Mouse (Mus musculus) left cerebral cortex, adult 2 months (tissue): ENCODE measurements at regions not wholly inside any gene's neighbourhood (a gene's known extent, or its start where the extent isn't known, plus 50 kb on each side); places are given as distances from the start of the nearest gene placed in this dataset.

ENCODE experiments used
- DNase-seq, 2 experiments: peaks; one replicate each; pipeline ENCODE4 v3.0.0; 2021 to 2022; ENCODE audit warnings: low spot score in 2 of 2, mixed read lengths in 1 of 2; ENCODE audit errors: extremely low spot score in 1 of 2
- H3K27ac ChIP-seq: fragments of 200-600 bp; 2 replicates; pipeline ENCODE4 v1.8.1; 2022
- H3K4me3 ChIP-seq: fragments of 200-600 bp; 2 replicates; pipeline ENCODE4 v1.8.1; 2022
- CTCF ChIP-seq: fragments of 200-600 bp; IDR thresholded peaks from 2 replicates; pipeline ENCODE4 v1.8.1; 2022; ENCODE audit warnings: antibody characterized with exemption, mild to moderate bottlenecking, moderate library complexity
- intact Hi-C: fragments of 180-260 bp; cut with DNase I; formaldehyde crosslinking; loops from one replicate; pipeline ENCODE4 v1.15.1; 2025

DNA sequence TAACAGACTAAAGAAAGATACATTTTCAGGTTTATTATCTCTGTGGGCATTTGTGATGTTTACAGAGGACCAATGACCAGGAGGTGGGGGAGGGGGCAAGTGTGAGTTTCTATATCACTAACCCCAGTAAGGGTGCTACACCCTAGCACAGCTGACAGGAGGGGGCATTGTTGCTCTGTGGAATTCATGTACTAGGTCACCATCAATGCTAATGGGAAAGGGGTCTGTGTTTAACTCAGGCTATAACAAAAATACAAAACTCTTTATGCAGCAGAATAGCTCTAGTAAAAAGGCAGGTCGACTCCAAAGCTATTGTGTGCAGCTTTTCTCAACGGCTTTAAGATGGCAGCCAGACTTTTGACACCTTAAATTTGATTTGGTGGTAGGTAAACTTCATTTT is 181.1 kb upstream of the Lrig3 start:
- no peak overlapping the region for H3K4me3 ChIP-seq
- no peak overlapping the region for H3K27ac ChIP-seq
- intact Hi-C loops, result loop anchor here (5.0 kb wide), 4 partner anchors 212 to 1082 kb away; no protein-coding TSS in a partner anchor
- TF ChIP-seq CTCF, result peak; percentile 32
- DNase-seq, result no peak

DNA sequence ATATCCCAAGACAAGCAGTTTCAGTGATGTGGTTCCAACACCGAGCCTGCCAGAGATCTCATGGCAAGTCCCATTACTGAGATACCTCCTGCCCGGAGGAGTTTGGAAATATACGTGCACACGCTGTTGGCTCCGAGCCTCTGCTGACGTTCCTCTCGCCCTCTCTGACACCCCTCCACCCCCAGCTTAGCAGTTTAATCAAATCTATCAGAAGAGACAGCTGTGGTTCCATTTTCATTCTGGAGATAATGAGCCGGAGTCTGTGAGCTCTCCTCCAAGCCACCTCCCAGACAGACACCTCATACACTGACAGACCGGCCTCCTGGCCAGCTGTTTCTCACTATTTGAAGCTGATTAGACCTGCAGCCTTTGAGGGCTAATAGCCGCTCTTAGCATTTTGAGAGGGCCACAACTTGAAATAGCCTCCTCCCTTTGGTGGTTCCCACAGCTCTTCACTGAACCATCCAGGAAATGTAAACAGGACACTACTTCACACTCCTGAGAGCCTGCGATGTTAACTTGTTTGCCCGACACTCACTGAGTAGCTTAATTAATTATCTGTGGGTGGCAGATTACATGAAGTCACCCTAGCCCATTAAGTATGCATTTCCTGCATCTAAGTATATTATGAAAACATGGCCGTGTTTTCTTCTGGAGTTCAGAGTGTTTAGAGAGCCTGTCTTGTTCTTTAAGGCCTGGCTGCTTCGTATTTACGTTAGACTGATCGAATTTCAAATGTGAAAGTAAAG is 180.3 kb upstream of the Lrig3 start:
- no peak for DNase-seq
- intact Hi-C loops, result loop anchor here (5.0 kb wide), 4 partner anchors 212 to 1082 kb away; no protein-coding TSS in a partner anchor
- no peak for TF ChIP-seq CTCF
- H3K27ac ChIP-seq, result no peak overlapping the region
- no peak overlapping the region for H3K4me3 ChIP-seq

DNA sequence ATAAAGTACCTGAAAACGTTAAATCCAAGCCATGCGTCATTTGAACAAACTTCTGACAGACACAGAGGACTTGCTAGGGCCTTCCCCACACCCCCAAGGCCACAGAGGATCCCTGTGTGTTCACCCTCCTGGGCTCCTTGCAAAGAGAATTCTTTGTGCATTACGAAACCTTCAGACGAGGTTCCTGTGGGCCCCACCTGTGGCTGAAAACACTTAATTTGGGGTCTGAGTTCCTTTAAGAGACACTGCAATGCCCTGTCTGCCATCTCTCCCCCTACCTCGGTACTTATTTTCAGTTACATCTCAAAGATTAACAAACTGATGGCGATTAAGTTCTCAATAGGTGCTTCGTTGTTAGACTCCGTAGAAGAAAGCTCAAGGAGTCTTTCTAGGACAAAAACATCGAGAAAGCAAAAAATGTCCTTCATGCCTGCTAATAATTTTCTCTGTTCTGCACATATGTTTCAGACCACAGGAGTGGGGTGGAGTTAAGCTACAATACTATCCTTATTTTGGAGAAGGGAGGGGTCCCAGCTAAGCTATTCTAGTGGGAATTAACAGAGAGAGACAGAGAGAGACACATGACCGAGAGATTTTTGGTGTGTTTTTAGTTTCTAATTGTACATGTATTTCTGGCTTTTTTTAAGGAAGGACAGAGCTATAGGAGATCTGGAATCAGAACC is 179.6 kb upstream of the Lrig3 start:
- H3K27ac ChIP-seq, result no peak overlapping the region
- no peak for DNase-seq
- peak overlapping the region; percentile 33 for H3K4me3 ChIP-seq
- TF ChIP-seq CTCF, result no peak
- intact Hi-C loops, result loop anchor here (5.0 kb wide), 4 partner anchors 211 to 1081 kb away; no protein-coding TSS in a partner anchor

DNA sequence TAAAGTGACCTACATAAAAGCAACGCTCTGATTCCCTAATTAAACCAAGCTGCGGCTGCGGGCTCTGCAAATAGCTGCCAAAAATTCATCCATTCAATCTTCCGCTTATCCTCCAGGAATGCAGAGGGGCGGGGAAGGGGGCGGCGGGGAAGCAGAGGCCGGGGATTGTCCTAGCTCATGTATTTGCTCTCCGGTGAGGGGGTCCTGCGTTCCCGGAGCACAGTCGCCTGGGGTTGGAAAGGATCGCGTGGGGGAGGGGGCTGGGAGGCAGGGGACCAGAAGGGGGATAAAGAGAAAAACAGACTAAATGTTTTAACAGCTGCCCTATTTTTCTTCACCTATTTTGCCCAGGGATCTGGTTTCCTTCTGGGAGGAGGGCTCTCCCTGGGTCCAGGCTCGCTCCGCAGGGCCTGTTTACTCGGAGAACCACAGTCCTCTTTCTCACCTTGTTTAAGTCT is 179.1 kb upstream of the Lrig3 start:
- TF ChIP-seq CTCF, result no peak
- Histone ChIP-seq H3K4me3 (peak overlapping the region; percentile 33), H3K27ac (no peak overlapping the region)
- intact Hi-C loops, result loop anchor here (5.0 kb wide), 4 partner anchors 210 to 1080 kb away; no protein-coding TSS in a partner anchor
- DNase-seq, result no peak

DNA sequence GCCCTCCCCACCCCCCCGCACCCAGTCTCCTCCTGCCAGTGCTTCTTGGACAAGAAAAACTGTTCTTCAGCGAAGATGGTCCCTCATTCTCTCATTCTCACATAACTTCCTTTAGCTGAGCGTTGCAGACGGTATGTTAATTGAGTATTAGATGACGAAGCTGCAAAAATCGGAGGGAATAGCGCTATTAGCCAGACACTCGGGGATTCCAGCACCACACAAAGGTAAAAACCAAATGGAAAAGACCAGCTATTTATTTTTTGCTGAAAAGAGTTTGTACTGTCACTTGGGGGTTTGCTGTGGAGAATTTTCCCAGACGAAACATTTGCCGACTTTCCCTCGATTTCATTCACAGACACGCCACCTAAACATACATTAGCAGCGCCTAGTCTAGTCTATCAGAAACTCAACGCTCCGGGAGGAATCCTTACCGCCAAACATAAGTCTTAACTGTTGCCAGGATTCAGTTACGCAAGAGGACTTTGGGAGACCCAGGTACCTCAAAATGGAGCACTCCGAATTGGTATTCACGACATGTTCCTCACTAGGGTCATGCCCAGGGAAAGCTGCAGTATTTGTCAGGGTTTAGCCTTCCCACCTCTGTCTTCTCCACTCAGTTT is 178.4 kb upstream of the Lrig3 start:
- H3K27ac ChIP-seq, result no peak overlapping the region
- no peak for TF ChIP-seq CTCF
- DNase-seq, result no peak
- intact Hi-C loops, result loop anchor here (5.0 kb wide), 4 partner anchors 210 to 1080 kb away; no protein-coding TSS in a partner anchor
- H3K4me3 ChIP-seq, result peak overlapping the region; percentile 33

DNA sequence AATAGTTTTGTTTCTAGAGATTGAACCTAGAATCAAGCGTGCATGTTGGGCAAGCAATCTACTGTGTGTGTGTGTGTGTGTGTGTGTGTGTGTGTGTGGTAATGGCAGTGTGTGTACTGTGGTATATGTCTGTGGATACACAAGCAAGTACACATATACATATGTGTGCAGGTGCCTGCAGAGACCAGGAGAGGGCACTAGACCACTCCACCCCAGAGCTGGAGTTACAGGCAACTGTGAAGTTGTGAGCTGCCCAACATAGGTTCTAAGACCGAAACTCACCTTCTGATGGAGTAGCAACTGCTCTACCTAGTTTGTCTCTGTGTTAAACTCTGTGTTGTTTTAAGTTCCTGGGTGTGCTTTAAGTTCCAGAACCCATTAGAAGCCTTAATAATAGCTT is 177.7 kb upstream of the Lrig3 start:
- H3K4me3 ChIP-seq, result no peak overlapping the region
- TF ChIP-seq CTCF, result no peak; the same call in 1 of the 2 replicates
- no peak overlapping the region for H3K27ac ChIP-seq
- intact Hi-C loops, result loop anchor here (5.0 kb wide), 4 partner anchors 209 to 1079 kb away; no protein-coding TSS in a partner anchor
- DNase-seq, result no peak

DNA sequence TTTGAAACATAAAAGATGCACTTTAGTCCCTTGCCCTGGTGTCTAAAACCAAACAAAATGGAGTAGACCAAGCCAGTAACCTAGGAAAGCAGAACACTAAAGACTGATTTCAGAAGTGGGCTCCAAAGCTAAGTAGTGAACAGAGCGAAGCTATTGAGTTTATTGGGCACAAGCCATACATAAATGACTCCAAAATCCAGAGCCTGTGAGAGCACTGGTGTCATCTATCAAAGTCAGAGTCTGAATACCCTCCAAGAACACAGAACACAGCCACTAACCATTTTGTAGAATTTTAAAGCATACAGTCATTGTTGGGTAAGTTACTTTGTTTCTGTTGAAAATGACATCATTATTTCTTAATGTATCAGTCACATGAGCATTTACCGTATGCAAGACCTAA is 175.0 kb upstream of the Lrig3 start:
- intact Hi-C loops, result no loop called here
- TF ChIP-seq CTCF, result no peak
- no peak for DNase-seq
- no peak overlapping the region for H3K27ac ChIP-seq
- H3K4me3 ChIP-seq, result no peak overlapping the region

DNA sequence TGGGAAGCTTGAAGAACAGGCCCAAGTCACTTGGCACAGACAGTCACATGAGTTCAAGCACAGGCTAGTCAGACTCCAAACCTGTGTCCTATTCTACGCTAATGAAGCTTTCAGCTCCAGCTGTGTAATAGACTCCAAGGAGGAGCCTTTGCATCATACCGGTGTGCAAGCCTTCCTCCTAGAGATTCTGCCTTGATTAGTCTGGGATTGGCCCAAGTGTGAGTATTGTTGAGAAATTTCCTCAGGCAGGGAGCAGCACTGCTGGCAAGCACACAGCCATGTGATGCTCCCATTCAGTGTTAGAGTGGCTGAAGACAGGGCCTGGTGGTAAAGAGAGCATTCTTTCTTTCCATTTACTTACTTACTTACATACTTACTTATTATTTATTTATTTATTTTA is 171.5 kb upstream of the Lrig3 start:
- intact Hi-C loops, result no loop called here
- TF ChIP-seq CTCF, result no peak

DNA sequence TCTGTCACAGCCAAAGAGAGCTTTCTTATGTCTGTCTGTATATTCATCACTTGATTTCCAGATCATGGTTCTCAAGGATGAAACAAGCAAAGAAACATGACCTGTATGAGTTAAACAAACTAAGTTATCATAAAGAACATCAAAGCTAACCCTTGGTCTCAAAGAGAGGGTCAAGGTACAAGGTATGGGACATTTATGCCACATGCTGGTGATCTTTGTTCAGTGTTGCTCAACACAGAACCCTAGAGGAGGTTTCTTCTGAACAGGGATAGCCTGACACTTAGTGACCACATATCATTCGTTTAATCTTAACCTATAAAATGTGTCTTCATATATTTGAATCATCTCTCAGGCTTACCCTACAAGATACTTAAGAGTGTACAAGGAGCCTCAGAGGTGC is 170.6 kb upstream of the Lrig3 start:
- intact Hi-C loops, result no loop called here

More for the DNA sequence above, 171.5 kb upstream of the Lrig3 start:
- no peak overlapping the region for H3K4me3 ChIP-seq
- no peak for DNase-seq
- no peak overlapping the region for H3K27ac ChIP-seq

DNA sequence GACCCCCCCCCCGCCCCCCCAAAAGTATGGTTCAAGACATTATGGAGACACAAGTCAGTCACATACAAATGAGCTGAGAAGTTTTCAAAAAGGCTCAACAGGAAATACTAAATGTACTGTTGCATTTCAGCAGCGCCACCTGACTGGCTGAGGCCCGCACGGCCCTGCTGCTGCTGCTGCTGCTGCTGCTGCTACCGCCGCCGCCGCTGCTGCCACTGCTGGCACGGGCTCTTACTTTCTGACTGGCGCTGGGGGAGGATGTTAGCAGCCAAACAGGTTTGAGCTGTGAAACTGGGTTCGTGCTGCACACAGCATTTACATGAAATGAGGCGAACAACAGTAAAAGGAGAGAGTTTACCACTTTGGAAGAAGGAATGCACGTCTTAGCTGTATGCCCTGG is 167.3 kb upstream of the Lrig3 start:
- DNase-seq, result no peak
- Histone ChIP-seq H3K27ac (no peak overlapping the region), H3K4me3 (no peak overlapping the region)
- TF ChIP-seq CTCF, result no peak
- intact Hi-C loops, result no loop called here

More for the DNA sequence above, 170.6 kb upstream of the Lrig3 start:
- H3K4me3 ChIP-seq, result no peak overlapping the region
- no peak for TF ChIP-seq CTCF
- no peak overlapping the region for H3K27ac ChIP-seq
- no peak for DNase-seq

DNA sequence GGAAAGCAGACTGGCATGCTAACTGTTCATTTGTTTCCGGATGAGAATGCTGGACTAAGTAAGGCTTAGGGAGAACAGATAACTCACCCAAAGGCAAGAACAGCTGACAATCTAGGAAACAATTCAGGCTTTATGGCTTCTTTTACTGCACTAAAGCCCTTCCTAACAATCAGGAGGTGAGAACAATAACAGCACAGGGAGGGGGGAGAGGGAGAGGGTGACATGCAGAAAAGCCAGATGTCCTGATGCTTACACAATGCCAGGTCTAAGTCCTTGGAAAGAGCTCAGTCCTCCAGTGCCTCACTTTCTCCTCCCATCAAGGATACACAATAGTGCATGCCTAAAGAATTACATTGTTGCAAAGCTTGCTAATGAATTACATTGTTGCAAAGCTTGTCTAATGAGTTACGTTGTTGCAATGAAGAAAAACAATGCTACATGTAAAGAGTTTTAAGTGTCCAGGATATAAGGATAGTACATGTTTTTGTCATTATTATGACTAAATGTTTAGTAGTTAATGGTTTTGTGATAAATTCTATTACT is 165.3 kb upstream of the Lrig3 start:
- H3K4me3 ChIP-seq, result no peak overlapping the region
- TF ChIP-seq CTCF, result no peak
- intact Hi-C loops, result no loop called here
- no peak overlapping the region for H3K27ac ChIP-seq
- DNase-seq, result no peak

DNA sequence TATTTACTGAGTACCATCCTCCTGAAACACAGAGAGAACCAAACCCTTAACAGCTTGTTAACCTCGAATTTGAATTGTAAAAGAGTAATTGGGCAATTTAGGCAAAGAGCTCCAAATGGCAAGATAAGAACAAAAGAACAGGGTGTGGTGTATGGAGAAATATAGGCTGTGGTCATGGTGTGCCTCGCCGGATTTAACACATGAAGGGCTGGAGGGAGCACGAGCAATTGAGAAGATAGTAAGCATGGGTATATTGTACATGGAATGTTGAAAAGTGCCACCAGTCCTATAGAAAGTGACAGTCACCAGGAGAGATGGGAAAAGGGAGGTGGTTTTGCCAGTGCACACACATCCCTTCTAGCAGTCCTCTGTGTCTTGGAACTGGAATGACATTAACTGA is 164.5 kb upstream of the Lrig3 start:
- no peak for TF ChIP-seq CTCF
- no peak overlapping the region for H3K27ac ChIP-seq
- no peak overlapping the region for H3K4me3 ChIP-seq
- DNase-seq, result no peak
- intact Hi-C loops, result no loop called here
